Mouse (Mus musculus): ENCODE results near the gene Vmn1r19. TPM values are rescaled to one million over a fixed set of nuclear protein-coding genes. Genes with fewer than 3 reads are reported as not detected.
"Not testable (repeated sequence)": the region's sequence is repeated elsewhere in the genome, so short reads cannot be mapped to it uniquely, and the experiment has no call there.

The Vmn1r19 gene
- not detected in 2 replicates for polyA plus RNA-seq (2012; rRNA removed)

DNA sequence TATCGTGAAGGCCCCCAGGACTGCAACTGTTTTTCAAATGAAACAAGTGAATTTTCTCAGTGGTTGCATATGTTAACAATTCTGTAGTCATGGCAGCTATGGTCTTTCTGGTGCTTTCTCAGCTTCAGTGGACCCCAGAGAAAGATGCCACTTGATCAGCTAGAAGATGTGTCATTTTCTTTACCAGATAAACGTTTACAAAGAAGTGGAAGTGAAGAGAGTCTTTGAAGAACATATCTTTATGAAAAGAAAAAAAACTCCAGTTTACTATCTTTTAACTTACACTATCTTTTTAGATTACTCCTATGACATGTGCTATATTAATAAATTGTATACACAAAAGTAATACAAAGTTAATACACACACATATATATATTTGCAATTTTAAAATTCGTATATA, at the start of gene Vmn1r19:
Gene Vmn1r19 (plus strand): TSS at position 301 of the 400 bp plus-strand sequence.
- 65% methylated on average over 3 of the region's 3 CpGs for WGBS
- H3K36me3 ChIP-seq (ENCODE audit: control insufficient read depth, insufficient read depth, low read length); H3K27me3 ChIP-seq (ENCODE audit: control insufficient read depth, insufficient read depth, low read length); H3K4me3 ChIP-seq (ENCODE audit: extremely low read depth, insufficient read depth, insufficient read length); H3K4me1 ChIP-seq (ENCODE audit: control insufficient read depth, insufficient read depth, insufficient read length); H3K27ac ChIP-seq (ENCODE audit: insufficient read depth, low read length); DNase-seq (ENCODE audit: low read depth in 1 of 2, low spot score in 2 of 2): not testable (repeated sequence)

- DNase-seq (ENCODE audit: low read depth in 1 of 2, low spot score in 2 of 2), result no peak
- Histone ChIP-seq H3K27me3 (ENCODE audit: control insufficient read depth, insufficient read depth, low read length) (no peaks in the 10 kb centered on the region), H3K27ac (ENCODE audit: insufficient read depth, low read length) (no peak overlapping the region), H3K4me3 (ENCODE audit: extremely low read depth, insufficient read depth, insufficient read length) (no peak overlapping the region), H3K4me1 (ENCODE audit: control insufficient read depth, insufficient read depth, insufficient read length) (no peaks in the 10 kb centered on the region), H3K36me3 (ENCODE audit: control insufficient read depth, insufficient read depth, low read length) (no peaks in the 10 kb centered on the region)
- WGBS, result 74% methylated on average over 2 of the region's 2 CpGs
- TF ChIP-seq POLR2A (IDR thresholded peaks at IDR 0.05; ENCODE audit: low read depth, low read length), result no peak
- TF ChIP-seq CTCF (IDR thresholded peaks at IDR 0.05; ENCODE audit: extremely low read depth, insufficient read depth, insufficient read length, insufficient replicate concordance), result no peak
Observed at GRCm38 (mm10) chr6:57356864-57357263, 46.7 kb upstream of the Vmn1r19 start.

DNA sequence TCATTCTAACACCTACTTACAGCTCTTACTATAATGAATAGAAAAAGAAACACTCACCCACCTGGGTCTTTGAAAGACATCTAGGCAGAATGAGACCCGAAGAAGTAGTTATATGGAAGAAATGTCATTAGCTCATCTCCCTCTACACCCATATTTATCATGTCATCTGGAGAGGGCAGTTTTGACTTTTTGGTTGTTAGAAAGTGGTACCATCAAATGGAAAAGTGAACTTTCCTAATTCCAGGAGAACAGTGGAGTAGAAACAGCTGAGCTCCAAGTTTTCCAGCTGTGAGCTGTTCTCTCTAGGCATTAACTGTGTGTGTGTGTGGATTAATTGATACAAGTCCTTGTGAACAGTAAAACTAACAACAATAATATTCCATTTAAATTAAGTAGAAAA, 40.0 kb upstream of the Vmn1r19 start, which contains the start of gene Vmn1r17:
Gene Vmn1r17 (minus strand): TSS at position 101 of the 400 bp plus-strand sequence.
- H3K4me1 ChIP-seq (ENCODE audit: control insufficient read depth, insufficient read depth, insufficient read length), result no peaks in the 10 kb centered on the region
- WGBS, result 87% methylated on average over 1 of the region's 1 CpGs
- no peaks in the 10 kb centered on the region for H3K36me3 ChIP-seq (ENCODE audit: control insufficient read depth, insufficient read depth, low read length)
- no peaks in the 10 kb centered on the region for H3K27me3 ChIP-seq (ENCODE audit: control insufficient read depth, insufficient read depth, low read length)
- TF ChIP-seq CTCF (IDR thresholded peaks at IDR 0.05; ENCODE audit: extremely low read depth, insufficient read depth, insufficient read length, insufficient replicate concordance), result no peak
- no peak for TF ChIP-seq POLR2A (IDR thresholded peaks at IDR 0.05; ENCODE audit: low read depth, low read length)
- no peak for DNase-seq (ENCODE audit: low read depth in 1 of 2, low spot score in 2 of 2)
- H3K27ac ChIP-seq (ENCODE audit: insufficient read depth, low read length), result no peak within 1 kb of the TSS
- no peak within 1 kb of the TSS for H3K4me3 ChIP-seq (ENCODE audit: extremely low read depth, insufficient read depth, insufficient read length)

- H3K27me3 ChIP-seq (ENCODE audit: control insufficient read depth, insufficient read depth, low read length); H3K4me3 ChIP-seq (ENCODE audit: extremely low read depth, insufficient read depth, insufficient read length); H3K36me3 ChIP-seq (ENCODE audit: control insufficient read depth, insufficient read depth, low read length); DNase-seq (ENCODE audit: low read depth in 1 of 2, low spot score in 2 of 2); H3K4me1 ChIP-seq (ENCODE audit: control insufficient read depth, insufficient read depth, insufficient read length); H3K27ac ChIP-seq (ENCODE audit: insufficient read depth, low read length): not testable (repeated sequence)
- WGBS, result 88% methylated on average over 1 of the region's 1 CpGs
Observed at GRCm38 (mm10) chr6:57365866-57366265, 37.7 kb upstream of the Vmn1r19 start.

DNA sequence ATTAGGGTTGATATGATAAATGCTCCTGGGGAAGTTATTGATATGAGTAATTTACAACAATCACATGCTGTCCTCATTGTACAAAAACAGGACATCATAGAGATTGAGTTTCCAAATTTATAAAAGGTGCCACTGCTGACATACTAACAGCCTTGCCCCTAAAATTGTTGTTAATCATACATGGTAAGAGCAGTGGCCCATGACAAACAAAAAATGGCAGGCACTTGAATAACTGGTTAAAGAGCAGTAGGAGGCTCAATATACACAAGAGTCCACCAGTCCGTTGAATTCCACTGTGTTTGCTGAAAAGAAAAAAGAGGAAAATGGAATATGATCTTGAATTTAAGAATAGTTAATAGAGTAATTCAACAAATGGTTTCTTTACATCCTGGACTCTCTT, 36.1 kb upstream of the Vmn1r19 start:
- Histone ChIP-seq H3K36me3 (ENCODE audit: control insufficient read depth, insufficient read depth, low read length) (no peaks in the 10 kb centered on the region), H3K4me1 (ENCODE audit: control insufficient read depth, insufficient read depth, insufficient read length) (no peaks in the 10 kb centered on the region), H3K4me3 (ENCODE audit: extremely low read depth, insufficient read depth, insufficient read length) (no peak overlapping the region), H3K27ac (ENCODE audit: insufficient read depth, low read length) (no peak overlapping the region), H3K27me3 (ENCODE audit: control insufficient read depth, insufficient read depth, low read length) (no peaks in the 10 kb centered on the region)
- WGBS, result 85% methylated on average over 1 of the region's 1 CpGs
- DNase-seq (ENCODE audit: low read depth in 1 of 2, low spot score in 2 of 2), result no peak
- TF ChIP-seq CTCF (IDR thresholded peaks at IDR 0.05; ENCODE audit: extremely low read depth, insufficient read depth, insufficient read length, insufficient replicate concordance), result no peak
- TF ChIP-seq POLR2A (IDR thresholded peaks at IDR 0.05; ENCODE audit: low read depth, low read length), result no peak

DNA sequence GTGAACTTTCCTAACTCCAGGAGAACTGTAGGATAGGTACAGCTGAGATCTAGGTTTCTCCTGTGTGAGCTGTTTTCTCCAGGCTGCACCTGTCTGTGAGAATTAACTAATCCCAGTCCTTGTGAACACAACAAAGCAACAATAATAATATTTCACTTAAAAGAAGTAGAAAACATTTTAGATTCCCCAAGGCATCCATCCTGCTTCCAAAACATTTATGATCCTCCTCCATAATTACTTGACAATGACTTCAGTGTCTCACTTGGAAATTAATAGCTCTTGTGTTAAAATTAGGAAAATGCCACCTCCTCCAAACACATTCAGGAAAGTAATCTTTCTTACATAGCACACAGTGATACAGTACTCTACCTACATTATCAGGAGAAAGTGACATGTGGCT, 7.9 kb upstream of the Vmn1r19 start, which contains the start of gene Vmn1r18:
Gene Vmn1r18 (minus strand): TSS at position 101 of the 400 bp plus-strand sequence.
- no peak for DNase-seq (ENCODE audit: low read depth in 1 of 2, low spot score in 2 of 2)
- no peak within 1 kb of the TSS for H3K4me3 ChIP-seq (ENCODE audit: extremely low read depth, insufficient read depth, insufficient read length)
- TF ChIP-seq CTCF (IDR thresholded peaks at IDR 0.05; ENCODE audit: extremely low read depth, insufficient read depth, insufficient read length, insufficient replicate concordance) (no peak), POLR2A (IDR thresholded peaks at IDR 0.05; ENCODE audit: low read depth, low read length) (no peak)
- H3K36me3 ChIP-seq (ENCODE audit: control insufficient read depth, insufficient read depth, low read length), result no peaks in the 10 kb centered on the region
- H3K27me3 ChIP-seq (ENCODE audit: control insufficient read depth, insufficient read depth, low read length), result no peaks in the 10 kb centered on the region
- H3K4me1 ChIP-seq (ENCODE audit: control insufficient read depth, insufficient read depth, insufficient read length), result no peaks in the 10 kb centered on the region
- H3K27ac ChIP-seq (ENCODE audit: insufficient read depth, low read length), result no peak within 1 kb of the TSS

GRCm38 (mm10) chr6:57428630-57429029, 25.1 kb downstream of the Vmn1r19 start, which contains the start of gene Vmn1r20:
Gene Vmn1r20 (plus strand): TSS chr6:57428930.
- no peaks in the 10 kb centered on the region for H3K36me3 ChIP-seq (ENCODE audit: control insufficient read depth, insufficient read depth, low read length)
- no peaks in the 10 kb centered on the region for H3K27me3 ChIP-seq (ENCODE audit: control insufficient read depth, insufficient read depth, low read length)
- no peak within 1 kb of the TSS for H3K27ac ChIP-seq (ENCODE audit: insufficient read depth, low read length)
- no peak for DNase-seq (ENCODE audit: low read depth in 1 of 2, low spot score in 2 of 2)
- H3K4me3 ChIP-seq (ENCODE audit: extremely low read depth, insufficient read depth, insufficient read length), result no peak within 1 kb of the TSS
- 59% methylated on average over 1 of the region's 1 CpGs for WGBS
- no peaks in the 10 kb centered on the region for H3K4me1 ChIP-seq (ENCODE audit: control insufficient read depth, insufficient read depth, insufficient read length)
- TF ChIP-seq POLR2A (IDR thresholded peaks at IDR 0.05; ENCODE audit: low read depth, low read length), result no peak
- TF ChIP-seq CTCF (IDR thresholded peaks at IDR 0.05; ENCODE audit: extremely low read depth, insufficient read depth, insufficient read length, insufficient replicate concordance), result no peak
